ENCODE assay signal across 13 mouse cellular contexts in the genomic region with DNA sequence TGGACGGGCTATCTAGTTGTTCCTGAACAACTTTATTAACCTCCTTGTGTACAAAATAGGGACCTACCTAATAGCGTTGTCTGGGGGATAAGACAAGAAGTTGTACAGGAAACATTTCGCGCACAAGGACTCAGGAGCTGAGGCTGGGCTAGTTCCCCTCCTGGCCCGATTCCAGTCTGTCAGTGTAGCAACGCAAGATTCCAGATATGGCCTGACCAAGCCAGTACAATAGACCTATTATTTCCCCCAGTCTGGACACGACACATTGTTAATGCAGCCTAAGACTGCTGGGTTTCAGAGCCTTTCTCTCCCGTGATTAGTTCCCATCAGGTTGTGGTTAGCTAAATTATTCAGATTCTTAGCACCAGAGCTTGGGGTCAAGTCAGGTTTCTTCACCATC. TPM values are rescaled to one million over a fixed set of nuclear protein-coding genes. Genes with fewer than 3 reads are reported as not detected.
A peak's percentile ranks its signal among the peaks of the same experiment; 100 is the strongest.
DNase-seq lines count a peak whose midpoint lies in the region; ATAC-seq and TF ChIP-seq lines count a peak whose summit lies in the region.
"Had no signal": no experiment of that assay in that cellular context is flagged by ENCODE, and none has a peak within 500 bp of the region (broad histone marks: within the 10 kb centered on the region; RNA-seq: fewer than 3 reads in every experiment).

No protein-coding gene starts in this region.

- TF ChIP-seq CTCF in heart, adult 2 months (IDR thresholded peaks at IDR 0.05) = no peak
- TF ChIP-seq CTCF in MEL (IDR thresholded peaks at IDR 0.05 in 2 of 3, conservative IDR thresholded peaks at IDR 0.05 in 1 of 3; ENCODE audit: control insufficient read depth in 1 of 3, insufficient read depth in 1 of 3, low read depth in 2 of 3, low read length in 3 of 3, poor library complexity in 1 of 3, severe bottlenecking in 1 of 3) = no peak

- 34% methylated on average over 8 of the region's 8 CpGs for WGBS in heart, embryonic 12.5 days
- WGBS in heart, adult 2 months = 37% methylated on average over 8 of the region's 8 CpGs

- no peak for TF ChIP-seq RAD21 in MEL (IDR thresholded peaks at IDR 0.05; ENCODE audit: low read depth, low read length)

- H3K27ac ChIP-seq in heart, embryonic 12.5 days (ENCODE audit: poor library complexity, severe bottlenecking) = 0 out of 2 replicates have a peak overlapping the region, but pooled peaks have one; percentile 24
- H3K27ac ChIP-seq in heart, adult 2 months = no peak overlapping the region
- no peak overlapping the region for H3K27ac ChIP-seq in MEL (ENCODE audit: control insufficient read depth, low read depth, low read length)
- H3K27ac ChIP-seq: liver, embryonic 13.5 days had no signal

- H3K9ac ChIP-seq in heart, embryonic 12.5 days = no peak overlapping the region
- no peak overlapping the region for H3K9ac ChIP-seq in heart, adult 2 months (ENCODE audit: low read depth, low read length)
- H3K9ac ChIP-seq in MEL (ENCODE audit: control insufficient read depth, low read depth, low read length, poor library complexity, severe bottlenecking) = no peak overlapping the region
- H3K9ac ChIP-seq: liver, embryonic 13.5 days had no signal

- no peaks in the 10 kb centered on the region for H3K36me3 ChIP-seq in heart, embryonic 12.5 days
- H3K36me3 ChIP-seq in heart, adult 2 months (ENCODE audit: control insufficient read depth, insufficient read depth, low read length) = no peaks in the 10 kb centered on the region
- H3K36me3 ChIP-seq in MEL (ENCODE audit: control insufficient read depth in 1 of 2, insufficient read depth in 2 of 2, low read length in 2 of 2) (peaks cover 0 to 11% of the 10 kb centered on the region in 2 experiments; a peak in 2 of 4 replicates), myocyte (ENCODE audit: control insufficient read depth, insufficient read depth) (peaks cover 4% of the 10 kb centered on the region)
- H3K36me3 ChIP-seq: liver, embryonic 13.5 days had no signal

- intact Hi-C loops in heart, adult 2 months (cut with DNase I) = no loop called here

- no peak overlapping the region for H3K4me3 ChIP-seq in heart, embryonic 12.5 days
- H3K4me3 ChIP-seq in heart, adult 2 months = no peak overlapping the region
- no peak overlapping the region for H3K4me3 ChIP-seq in MEL (ENCODE audit: control insufficient read depth in 1 of 2, insufficient read depth in 1 of 2, low read depth in 2 of 2, low read length in 2 of 2)
- H3K4me3 ChIP-seq in myocyte = no peak overlapping the region
- H3K4me3 ChIP-seq: liver, embryonic 13.5 days had no signal

- DNase-seq in heart, adult 2 months = no peak
- peak; percentile 43 for DNase-seq in MEL (ENCODE audit: low read depth, low spot score)
- no peak for DNase-seq in cerebellum, adult 9-10 months
- DNase-seq in left cerebral cortex, adult 11 months (ENCODE audit: low spot score) = no peak
- DNase-seq in gastrocnemius, adult 18-20 months (ENCODE audit: low spot score) = no peak
- DNase-seq: heart, adult 11 months; kidney, postnatal 36 days; liver, embryonic 13.5 days; lung, postnatal 4 days; thymus, postnatal 25 days had no signal

- H3ac ChIP-seq in myocyte (ENCODE audit: control insufficient read depth, insufficient read length) = no peak overlapping the region

- TF ChIP-seq EP300 in heart, adult 2 months (IDR thresholded peaks at IDR 0.05; ENCODE audit: insufficient read depth, low read depth, low read length) = no peak
- TF ChIP-seq EP300 in MEL (IDR thresholded peaks at IDR 0.05; ENCODE audit: low read depth in 1 of 2, low read length in 2 of 2) = no peak

- no peak overlapping the region; the same call in 1 of the 2 replicates for H3K4me2 ChIP-seq in heart, embryonic 12.5 days
- H3K4me2 ChIP-seq in myocyte (ENCODE audit: low read depth) = peak overlapping the region; percentile 98
- H3K4me2 ChIP-seq: liver, embryonic 13.5 days had no signal

- no peaks in the 10 kb centered on the region for H3K79me2 ChIP-seq in heart, adult 2 months (replicated peaks; ENCODE audit: control insufficient read depth, insufficient read depth, low read length)
- H3K79me2 ChIP-seq in MEL (ENCODE audit: control insufficient read depth, insufficient read depth, low read length, poor library complexity) (peaks cover 5% of the 10 kb centered on the region), myocyte (ENCODE audit: control insufficient read depth, insufficient read depth) (peaks cover 9% of the 10 kb centered on the region)

- no peak for TF ChIP-seq POLR2A in heart, adult 2 months (IDR thresholded peaks at IDR 0.05; ENCODE audit: insufficient read depth, low read depth, low read length)
- TF ChIP-seq POLR2A in MEL (IDR thresholded peaks at IDR 0.05; ENCODE audit: control insufficient read depth in 1 of 2, insufficient read depth in 1 of 2, low read depth in 1 of 2, low read length in 2 of 2, poor library complexity in 1 of 2) = no peak
- TF ChIP-seq POLR2A in myocyte (IDR thresholded peaks at IDR 0.05; ENCODE audit: insufficient read length, low read depth) = no peak

- ATAC-seq in heart, embryonic 12.5 days (ENCODE audit: insufficient number of reproducible peaks, low FRiP score) = peak; percentile 46; the same call in 1 of the 2 replicates
- peak; percentile 26; the same call in 1 of the 2 replicates for ATAC-seq in common myeloid progenitor, adult 5-6 weeks (replicated peaks; ENCODE audit: low read depth, poor library complexity, severe bottlenecking)

- peaks cover 54% of the 10 kb centered on the region for H3K27me3 ChIP-seq in heart, embryonic 12.5 days (replicated peaks)
- H3K27me3 ChIP-seq in heart, adult 2 months (ENCODE audit: control insufficient read depth, insufficient read depth, low read length) = peaks cover 4% of the 10 kb centered on the region; the same call in 1 of the 2 replicates
- H3K27me3 ChIP-seq in MEL (ENCODE audit: control insufficient read depth in 1 of 2, insufficient read depth in 2 of 2, low read length in 2 of 2) = no peaks in the 10 kb centered on the region
- H3K27me3 ChIP-seq in myocyte (ENCODE audit: control insufficient read depth, insufficient read depth, insufficient read length) = no peaks in the 10 kb centered on the region

- H3K9me3 ChIP-seq in heart, embryonic 12.5 days (replicated peaks) = no peaks in the 10 kb centered on the region
- H3K9me3 ChIP-seq in MEL (replicated peaks; ENCODE audit: insufficient read depth, low read length) = no peaks in the 10 kb centered on the region
- H3K9me3 ChIP-seq: liver, embryonic 13.5 days had no signal

- H3K4me1 ChIP-seq in heart, embryonic 12.5 days (replicated peaks) = peaks cover 33% of the 10 kb centered on the region
- H3K4me1 ChIP-seq in heart, adult 2 months (ENCODE audit: control insufficient read depth, insufficient read depth, low read length) = no peaks in the 10 kb centered on the region
- H3K4me1 ChIP-seq in MEL (ENCODE audit: control insufficient read depth in 1 of 2, insufficient read depth in 2 of 2, low read length in 2 of 2) = peaks cover 0 to 15% of the 10 kb centered on the region in 2 experiments; a peak in 3 of 4 replicates

TF ChIP-seq in MEL, 35 proteins besides CTCF, POLR2A, EP300 and RAD21:
- 0 out of 2 replicates have a peak, but pooled peaks have one; percentile 31 for TF ChIP-seq SIN3A (IDR thresholded peaks at IDR 0.05; ENCODE audit: low read length)
- no peak for TF ChIP-seq USF1 (IDR thresholded peaks at IDR 0.05; ENCODE audit: low read depth, low read length)
TF ChIP-seq in MEL: peak in this region for 1.

TF ChIP-seq in myocyte, 11 proteins besides CTCF, POLR2A, EP300 and RAD21:
- TF ChIP-seq E2F4 (IDR thresholded peaks at IDR 0.05; ENCODE audit: insufficient read depth) = no peak
- TF ChIP-seq REST (IDR thresholded peaks at IDR 0.05; ENCODE audit: insufficient read depth, insufficient read length) = no peak
- no peak for TF ChIP-seq SRF (IDR thresholded peaks at IDR 0.05; ENCODE audit: control insufficient read depth, insufficient read length, low read depth)
- TF ChIP-seq USF1 (IDR thresholded peaks at IDR 0.05; ENCODE audit: low read depth) = no peak
- TF ChIP-seq CEBPB (IDR thresholded peaks at IDR 0.05; ENCODE audit: insufficient read depth, poor library complexity, severe bottlenecking) = no peak
- TF ChIP-seq MAX (IDR thresholded peaks at IDR 0.05; ENCODE audit: low read depth) = no peak
- no peak for TF ChIP-seq MYOD1 (IDR thresholded peaks at IDR 0.05; ENCODE audit: control insufficient read depth in 1 of 3, insufficient read length in 2 of 3, low read depth in 2 of 3)
- no peak for TF ChIP-seq TCF3 (IDR thresholded peaks at IDR 0.05; ENCODE audit: insufficient read length, low read depth)
TF ChIP-seq in myocyte: peak in this region for 0.

RNA-seq across cellular contexts. Expression of gene Mfsd2a, which starts 1.8 kb away (rescaled TPM):
- polyA plus RNA-seq in heart, embryonic 12.5 days (2016; fragmentation: Nextera tagmentation; extraction: Ambion mirVana) = 1.1 and 1.8 TPM in 2 replicates
- total RNA-seq in heart, adult 2 months (2021) = under 1 TPM; 0.23 to 0.39 TPM
- 0.12 TPM in 1 of 2 replicates, not detected in the other for polyA plus RNA-seq in heart, adult 2 months (2012; rRNA removed)
- total RNA-seq in MEL (2012; rRNA removed) = 8.4 and 14.3 TPM in 2 replicates
- 1 to 10 TPM in 1 of 2 experiments, not detected in 1; 8.8 TPM for polyA plus RNA-seq in MEL (2012; ENCODE audit: insufficient read depth in 1 of 2, insufficient read length in 2 of 2, low read depth in 1 of 2, low replicate concordance in 2 of 2, missing spikeins in 1 of 2)
- not detected in 2 replicates for total RNA-seq in common myeloid progenitor, adult 5-6 weeks (2017)
- 7.5 TPM for polyA plus RNA-seq in myocyte (2012; fragmentation: generic; extraction: Trizol)
- total RNA-seq in gastrocnemius, adult 18-20 months (2021) = under 1 TPM; 0.39 to 0.81 TPM

RNA-seq across cellular contexts. Expression of gene Mycl, which starts 32.7 kb away (rescaled TPM):
- 0.74 and 1.2 TPM in 2 replicates for polyA plus RNA-seq in heart, embryonic 12.5 days (2016; fragmentation: Nextera tagmentation; extraction: Ambion mirVana)
- total RNA-seq in heart, adult 2 months (2021) = under 1 TPM; 0.10 to 0.18 TPM
- polyA plus RNA-seq in heart, adult 2 months (2012; rRNA removed) = 0.20 and 0.64 TPM in 2 replicates
- not detected in 2 replicates for total RNA-seq in MEL (2012; rRNA removed)
- polyA plus RNA-seq in MEL (2012; ENCODE audit: insufficient read depth in 1 of 2, insufficient read length in 2 of 2, low read depth in 1 of 2, low replicate concordance in 2 of 2, missing spikeins in 1 of 2) (not detected), myocyte (2012; fragmentation: generic; extraction: Trizol) (9.6 TPM)
- total RNA-seq in common myeloid progenitor, adult 5-6 weeks (2017) = 1.5 and 3.7 TPM in 2 replicates
- total RNA-seq in gastrocnemius, adult 18-20 months (2021) = under 1 TPM; 0.12 to 0.64 TPM

RNA-seq across cellular contexts. Expression of gene Trit1, which starts 53.6 kb away (rescaled TPM):
- polyA plus RNA-seq in heart, embryonic 12.5 days (2016; fragmentation: Nextera tagmentation; extraction: Ambion mirVana) = 13.4 and 14.3 TPM in 2 replicates
- 1 to 10 TPM; 5.4 to 5.5 TPM for total RNA-seq in heart, adult 2 months (2021)
- 2.4 and 2.8 TPM in 2 replicates for polyA plus RNA-seq in heart, adult 2 months (2012; rRNA removed)
- 14.9 and 19.6 TPM in 2 replicates for total RNA-seq in MEL (2012; rRNA removed)
- 10 to 100 TPM in 1 of 2 experiments, not detected in 1; 17.9 TPM for polyA plus RNA-seq in MEL (2012; ENCODE audit: insufficient read depth in 1 of 2, insufficient read length in 2 of 2, low read depth in 1 of 2, low replicate concordance in 2 of 2, missing spikeins in 1 of 2)
- 26.4 and 39.4 TPM in 2 replicates for total RNA-seq in common myeloid progenitor, adult 5-6 weeks (2017)
- 14.2 TPM for polyA plus RNA-seq in myocyte (2012; fragmentation: generic; extraction: Trizol)
- total RNA-seq in gastrocnemius, adult 18-20 months (2021) = 1 to 10 TPM; 6.5 to 6.8 TPM
